Mouse (Mus musculus) small intestine, adult 2 months (tissue): ENCODE measurements around the gene Tmem254b.
"Not testable (repeated sequence)": the region's sequence is repeated elsewhere in the genome, so short reads cannot be mapped to it uniquely, and the experiment has no call there.

Source experiments
- CTCF ChIP-seq: fragments of 200-500 bp; IDR thresholded peaks from 2 replicates; pipeline ENCODE4 v1.5.1; 2012; ENCODE audit warnings: low read depth, mild to moderate bottlenecking, control low read depth, inconsistent platforms, low read length, moderate library complexity, mixed read lengths; ENCODE audit not compliant: insufficient replicate concordance, insufficient read length; ENCODE audit errors: extremely low read depth
- POLR2A ChIP-seq: fragments of 200-500 bp; IDR thresholded peaks from 2 replicates; pipeline ENCODE4 v1.6.1; 2012; ENCODE audit warnings: low read depth, mild to moderate bottlenecking, control low read depth, inconsistent platforms, low read length, moderate library complexity

DNA sequence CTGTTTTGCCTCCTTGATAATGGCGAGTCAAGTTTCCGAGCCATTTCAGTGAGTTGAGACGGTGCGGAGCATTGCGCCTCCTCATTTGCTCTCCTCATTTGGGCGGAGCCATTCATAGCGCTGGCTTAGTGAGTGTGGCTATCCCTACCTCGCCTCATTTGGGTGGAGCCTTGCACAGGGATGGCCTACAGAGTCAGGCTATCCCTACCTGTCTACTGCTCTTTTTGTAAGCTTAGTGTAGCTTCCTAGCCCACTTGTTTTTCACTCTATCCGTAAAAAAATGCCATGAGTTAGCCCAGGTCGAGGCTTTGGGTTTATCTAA, at the start of gene Tmem254b:
- not testable (repeated sequence) for TF ChIP-seq POLR2A, CTCF
